Mouse (Mus musculus) frontal cortex, adult (tissue): ENCODE data around the gene Man2b1.
A peak's percentile ranks its signal among the peaks of the same experiment; 100 is the strongest.
"Not testable (repeated sequence)": the region's sequence is repeated elsewhere in the genome, so short reads cannot be mapped to it uniquely, and the experiment has no call there.

ENCODE experiments used
- ATAC-seq: cut with Nextera tagmentation; 2 replicates; pipeline ENCODE4 v1.9.2; 2017; ENCODE audit warnings: mild to moderate bottlenecking, moderate library complexity, mixed read lengths; ENCODE audit not compliant: low TSS enrichment

Gene Man2b1

DNA sequence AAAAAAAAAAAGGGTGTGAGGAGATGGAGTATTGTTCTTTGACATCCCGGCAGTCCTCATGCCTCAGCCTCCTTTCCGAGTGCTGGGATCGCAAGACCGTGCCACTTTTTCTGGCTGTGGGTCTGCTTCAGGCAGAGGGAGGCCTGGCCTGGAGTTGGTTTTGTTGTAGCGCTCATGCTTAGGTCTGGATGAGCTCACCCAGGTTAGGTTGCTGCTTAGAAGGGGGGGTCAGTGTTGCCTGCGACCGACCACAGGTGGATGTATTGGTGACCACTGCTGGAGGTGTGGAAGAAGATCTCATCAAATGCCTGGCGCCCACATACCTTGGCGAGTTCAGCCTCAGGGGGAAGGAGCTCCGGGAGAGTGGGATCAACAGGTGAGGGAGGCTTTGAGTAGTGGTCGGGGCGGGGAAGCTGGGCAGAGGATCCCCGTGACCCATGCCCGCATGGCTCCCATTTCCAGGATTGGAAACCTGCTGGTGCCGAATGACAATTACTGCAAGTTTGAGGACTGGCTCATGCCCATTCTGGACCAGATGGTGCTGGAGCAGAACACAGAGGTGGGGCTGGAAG lies 9.9 kb upstream of the Man2b1 start:
- no peak for ATAC-seq

- no peak for ATAC-seq
Observed at GRCm38 (mm10) chr8:85074167-85074566, 8.9 kb upstream of the Man2b1 start.

- no peak for ATAC-seq
Observed at GRCm38 (mm10) chr8:85074617-85075016, 8.5 kb upstream of the Man2b1 start.

DNA sequence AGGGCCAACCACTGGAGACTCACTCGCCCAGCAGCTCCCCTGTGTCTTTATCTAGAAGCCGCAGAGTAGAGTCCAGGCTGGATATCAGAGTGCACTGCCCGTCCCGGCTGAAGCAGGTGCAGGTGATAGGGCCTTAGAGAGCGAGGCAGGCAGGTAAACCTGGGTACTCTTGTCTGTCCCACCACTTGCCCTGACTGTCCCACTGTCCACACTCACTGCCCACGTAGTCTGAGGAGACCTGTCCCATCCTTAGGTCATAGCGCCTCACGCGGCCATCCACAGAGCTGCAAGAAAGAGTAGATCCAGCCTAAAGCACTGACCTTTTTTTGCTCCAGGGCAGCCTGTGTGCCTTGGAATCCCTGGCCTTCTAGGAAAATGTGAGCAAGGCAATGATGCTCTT lies 7.1 kb upstream of the Man2b1 start:
- no peak for ATAC-seq

DNA sequence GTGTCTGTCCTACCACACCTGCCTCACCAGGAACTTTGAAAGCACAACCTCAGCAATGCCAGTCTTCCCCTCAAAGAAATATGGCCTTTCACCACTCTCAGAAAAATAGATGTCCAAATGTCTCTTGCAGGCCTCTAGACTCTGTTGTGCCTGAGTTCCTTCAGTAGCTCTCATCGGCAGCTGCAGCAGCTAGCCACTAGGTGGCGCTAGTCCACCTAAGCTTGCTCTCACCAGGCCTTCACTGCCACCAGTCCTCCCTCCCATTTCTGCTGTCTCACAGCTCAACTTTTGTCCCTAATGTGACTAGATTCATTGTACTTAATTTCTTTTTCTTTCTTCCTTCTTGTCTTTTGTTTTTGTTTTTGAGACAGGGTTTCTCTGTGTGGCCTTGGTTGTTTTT lies 6.1 kb upstream of the Man2b1 start:
- ATAC-seq: peak; percentile 62

DNA sequence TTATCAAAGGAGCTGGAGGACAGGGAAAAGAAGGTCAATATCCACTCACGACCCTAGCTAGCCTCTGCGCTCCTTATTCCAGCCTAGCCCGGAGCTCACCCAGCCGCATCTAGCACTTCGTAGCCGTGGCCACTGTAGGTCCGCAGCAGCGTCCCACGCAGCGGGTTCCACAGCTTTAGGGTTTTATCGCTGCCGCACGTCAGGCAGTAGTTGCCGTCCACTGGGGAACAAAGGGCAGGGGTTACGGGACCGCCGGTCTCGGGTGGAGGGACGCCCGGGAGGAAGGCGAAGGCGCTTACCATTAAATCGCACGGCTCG lies 2.9 kb upstream of the Man2b1 start:
- no peak for ATAC-seq

DNA sequence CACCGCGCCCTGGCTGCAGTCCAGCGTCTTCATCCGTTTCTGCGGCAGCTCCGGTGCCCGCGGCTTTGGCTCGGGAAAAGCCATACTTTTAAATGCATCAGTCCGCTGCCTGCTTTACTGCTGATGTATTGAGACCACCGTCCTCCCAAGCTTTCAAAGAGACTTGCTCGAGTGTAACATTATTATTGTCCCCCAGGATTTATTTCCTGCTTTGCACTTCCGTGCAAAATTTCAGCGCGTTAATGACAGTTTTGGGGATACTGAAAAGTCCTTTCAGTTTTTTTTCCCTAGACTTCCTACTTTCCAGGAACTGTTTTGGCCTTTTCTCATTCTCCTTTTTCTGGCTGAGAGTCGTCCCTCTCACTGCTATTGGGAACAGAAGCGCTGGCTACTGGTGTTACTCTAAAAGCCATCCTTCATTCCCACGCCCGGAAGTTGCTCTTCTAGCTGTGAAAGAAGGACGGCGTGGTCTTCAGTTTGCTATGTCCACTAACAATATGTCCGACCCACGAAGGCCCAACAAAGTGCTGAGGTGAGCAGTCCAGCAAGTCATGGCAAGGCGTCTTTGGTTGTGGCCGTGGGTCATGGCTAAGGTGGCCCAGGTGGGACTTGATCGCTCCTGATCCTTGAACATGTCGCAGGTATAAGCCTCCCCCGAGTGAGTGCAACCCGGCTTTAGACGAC lies 2.4 kb upstream of the Man2b1 start, which contains the start of gene Wdr83os:
Gene Wdr83os (plus strand): TSS at position 209 of the 684 bp plus-strand sequence.
- peak; percentile 29; the same call in 1 of the 2 replicates for ATAC-seq

GRCm38 (mm10) chr8:85081216-85081555 lies 1.9 kb upstream of the Man2b1 start, which contains the start of gene Wdr83:
Gene Wdr83, minus strand, starts transcription at chr8:85081306.
- ATAC-seq: no peak

- ATAC-seq: not testable (repeated sequence)
Observed at GRCm38 (mm10) chr8:85082169-85082568, 901 bp upstream of the Man2b1 start.

- no peak for ATAC-seq
Observed at GRCm38 (mm10) chr8:85084633-85085032, 1.6 kb downstream of the Man2b1 start.

- ATAC-seq: no peak
Observed at GRCm38 (mm10) chr8:85086238-85086637, 3.2 kb downstream of the Man2b1 start.

DNA sequence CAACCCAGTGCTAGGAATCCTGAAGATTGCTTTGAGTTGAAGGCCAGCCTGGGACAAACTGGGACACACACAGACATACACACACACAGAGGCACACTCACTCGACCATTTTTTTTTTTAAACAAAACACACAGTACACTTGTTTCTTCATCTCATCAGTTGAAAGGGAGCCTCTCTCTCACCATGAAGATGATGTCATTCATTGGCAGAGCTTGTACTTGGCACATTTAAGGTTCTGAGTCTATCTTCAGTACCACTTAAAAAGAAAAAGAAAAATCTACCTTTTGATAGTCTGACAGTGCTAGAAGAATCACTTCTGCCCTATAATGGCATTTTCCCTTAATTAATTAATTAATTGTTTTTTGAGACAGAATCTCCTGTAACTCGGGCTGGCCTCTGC lies 5.7 kb downstream of the Man2b1 start:
- ATAC-seq: no peak

DNA sequence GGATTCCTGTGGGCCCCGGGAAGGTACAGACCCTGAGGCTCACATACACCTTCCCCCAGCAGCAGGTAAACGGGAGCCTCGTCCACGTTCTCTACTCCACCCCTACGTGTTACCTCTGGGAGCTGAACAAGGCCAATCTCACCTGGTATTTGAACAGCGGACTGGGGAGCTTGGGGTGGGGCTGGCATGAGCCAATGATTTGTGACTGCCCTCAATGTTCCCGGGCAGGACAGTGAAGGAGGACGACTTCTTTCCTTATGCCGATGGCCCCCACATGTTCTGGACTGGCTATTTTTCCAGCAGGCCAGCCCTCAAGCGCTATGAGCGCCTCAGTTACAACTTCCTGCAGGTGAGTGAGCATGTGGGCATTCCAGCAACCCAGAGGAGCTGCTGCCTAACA lies 7.8 kb downstream of the Man2b1 start:
- ATAC-seq: no peak

- no peak; the same call in 1 of the 2 replicates for ATAC-seq
Observed at GRCm38 (mm10) chr8:85091526-85092090, 8.5 kb downstream of the Man2b1 start.

GRCm38 (mm10) chr8:85095051-85095450 lies 12.0 kb downstream of the Man2b1 start:
- ATAC-seq: no peak

- ATAC-seq: no peak
Observed at GRCm38 (mm10) chr8:85095566-85095965, 12.5 kb downstream of the Man2b1 start.

GRCm38 (mm10) chr8:85096196-85096595 lies 13.1 kb downstream of the Man2b1 start:
- ATAC-seq: no peak

DNA sequence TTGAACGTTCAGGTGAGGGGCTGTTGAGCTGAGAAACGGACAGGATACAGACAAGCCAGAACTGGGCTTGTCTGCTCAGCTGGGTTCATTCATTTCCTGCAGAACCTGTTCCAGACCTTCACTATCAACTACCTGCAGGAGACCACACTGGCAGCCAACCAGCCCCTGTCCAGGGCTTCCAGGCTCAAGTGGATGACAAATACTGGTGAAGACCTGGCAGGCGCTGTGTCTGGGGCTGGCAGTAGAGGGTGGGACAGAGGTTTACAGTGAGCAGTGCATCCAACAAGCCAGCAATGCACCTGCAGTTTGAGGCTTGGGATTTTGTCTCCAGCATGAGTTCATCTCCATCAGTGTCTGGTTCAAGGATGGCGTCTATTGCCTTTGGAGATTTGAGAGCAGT lies 13.8 kb downstream of the Man2b1 start:
- no peak for ATAC-seq

DNA sequence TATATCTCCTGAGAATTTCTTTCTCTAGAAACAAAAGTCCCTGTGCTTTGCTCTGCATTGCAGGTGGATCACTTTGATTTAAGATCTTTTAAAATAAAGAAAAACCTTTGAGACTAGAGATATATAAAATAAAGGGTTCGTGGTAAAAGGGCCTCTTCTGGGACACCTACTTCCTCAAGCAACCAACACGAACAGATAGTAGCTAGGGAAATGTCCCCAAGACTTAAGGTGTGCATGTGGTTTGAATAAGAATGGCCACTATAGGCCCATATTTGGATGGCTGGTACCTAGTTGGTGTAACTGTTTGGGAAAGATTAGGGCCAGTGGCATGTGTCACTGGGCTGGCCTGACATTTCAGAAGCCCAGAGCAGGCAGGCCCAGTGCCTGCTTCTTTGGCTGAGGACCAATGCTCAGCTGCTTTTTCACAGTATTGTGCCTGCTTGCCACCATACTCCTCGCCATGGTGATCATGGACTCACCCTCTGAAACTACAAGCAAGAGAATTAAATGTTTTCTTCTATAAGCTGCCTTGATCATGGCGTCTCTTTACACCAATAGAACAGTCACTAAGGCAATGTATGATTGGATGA lies 17.1 kb downstream of the Man2b1 start:
- no peak for ATAC-seq

GRCm38 (mm10) chr8:85113241-85113640 lies 30.2 kb downstream of the Man2b1 start:
- ATAC-seq: no peak

DNA sequence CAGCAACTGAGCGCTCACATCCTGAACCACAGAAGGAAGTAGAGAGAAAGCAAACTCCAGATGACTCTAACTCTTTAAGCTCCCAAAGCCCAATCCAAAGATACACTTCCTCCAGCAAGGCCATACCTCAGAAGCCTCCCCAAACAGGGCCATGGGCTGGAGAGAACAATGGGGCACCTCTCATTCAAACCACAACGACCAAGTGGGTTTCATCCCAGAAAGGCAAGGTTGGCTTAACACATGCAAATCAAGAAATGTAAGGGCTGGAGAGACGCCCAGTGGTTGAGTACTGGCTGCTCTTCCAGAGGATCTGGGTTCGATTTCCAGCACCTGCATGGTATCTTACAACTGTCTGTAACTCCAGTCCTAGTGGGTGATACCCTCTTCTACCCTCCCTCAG lies 32.4 kb downstream of the Man2b1 start:
- ATAC-seq: no peak

DNA sequence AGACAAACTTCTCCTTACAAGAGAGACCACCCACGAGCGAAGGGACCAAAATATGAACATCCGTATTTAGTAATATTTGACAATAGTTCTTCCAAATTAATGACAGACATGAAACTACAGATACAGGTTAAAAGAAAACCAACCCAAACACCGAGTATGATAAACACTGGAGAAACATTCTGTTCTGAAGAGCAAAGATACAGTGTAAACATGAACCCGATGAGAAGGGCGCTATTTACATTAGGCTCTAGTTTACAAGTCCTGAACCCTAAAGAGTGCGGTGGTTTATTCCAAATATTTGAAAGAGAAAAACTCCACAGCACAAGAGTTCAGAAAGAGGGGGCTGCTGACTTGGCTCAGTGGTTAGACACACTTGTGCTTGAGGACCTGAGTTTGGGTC lies 33.9 kb downstream of the Man2b1 start:
- no peak for ATAC-seq
